Mouse (Mus musculus): ENCODE measurements around the gene Klf4.

Klf4 gene

GRCm38 (mm10) chr4:55523921-55524320, 8.3 kb downstream of the Klf4 start:
- DNase-seq (ENCODE audit: low spot score in 2 of 2) = no peak

GRCm38 (mm10) chr4:55517438-55517837, 14.8 kb downstream of the Klf4 start:
- no peak for DNase-seq (ENCODE audit: low spot score in 2 of 2)

- no peak for DNase-seq (ENCODE audit: low spot score in 2 of 2)
Observed at GRCm38 (mm10) chr4:55516048-55516447, 16.2 kb downstream of the Klf4 start.

GRCm38 (mm10) chr4:55514733-55515176, 17.5 kb downstream of the Klf4 start:
- peak; percentile 55 to 57 for DNase-seq (ENCODE audit: low spot score in 2 of 2)

- DNase-seq (ENCODE audit: low spot score in 2 of 2) = no peak
Observed at GRCm38 (mm10) chr4:55513615-55514279, 18.5 kb downstream of the Klf4 start.

- no peak for DNase-seq (ENCODE audit: low spot score in 2 of 2)
Observed at GRCm38 (mm10) chr4:55511389-55511788, 20.9 kb downstream of the Klf4 start.

GRCm38 (mm10) chr4:55508712-55509111, 23.6 kb downstream of the Klf4 start:
- no peak for DNase-seq (ENCODE audit: low spot score in 2 of 2)

GRCm38 (mm10) chr4:55498621-55499020, 33.6 kb downstream of the Klf4 start:
- no peak for DNase-seq (ENCODE audit: low spot score in 2 of 2)

- no peak for DNase-seq (ENCODE audit: low spot score in 2 of 2)
Observed at GRCm38 (mm10) chr4:55496416-55496815, 35.9 kb downstream of the Klf4 start.

GRCm38 (mm10) chr4:55493261-55493660, 39.0 kb downstream of the Klf4 start:
- DNase-seq (ENCODE audit: low spot score in 2 of 2) = no peak

GRCm38 (mm10) chr4:55489328-55489727, 42.9 kb downstream of the Klf4 start:
- DNase-seq (ENCODE audit: low spot score in 2 of 2) = no peak

GRCm38 (mm10) chr4:55488604-55489003, 43.7 kb downstream of the Klf4 start:
- no peak for DNase-seq (ENCODE audit: low spot score in 2 of 2)

- DNase-seq (ENCODE audit: low spot score in 2 of 2) = peak; percentile 14 to 22
Observed at GRCm38 (mm10) chr4:55480322-55480767, 51.9 kb downstream of the Klf4 start.

- no peak for DNase-seq (ENCODE audit: low spot score in 2 of 2)
Observed at GRCm38 (mm10) chr4:55478333-55478732, 53.9 kb downstream of the Klf4 start.

GRCm38 (mm10) chr4:55477933-55478332, 54.3 kb downstream of the Klf4 start:
- no peak for DNase-seq (ENCODE audit: low spot score in 2 of 2)

- no peak for DNase-seq (ENCODE audit: low spot score in 2 of 2)
Observed at GRCm38 (mm10) chr4:55477210-55477759, 55.0 kb downstream of the Klf4 start.
